Mouse (Mus musculus): Measurements from ENCODE around the gene Npy2r. TPM values are rescaled to one million over a fixed set of nuclear protein-coding genes. Genes with fewer than 3 reads are reported as not detected.

The Npy2r gene
- total RNA-seq (2023) = not detected

DNA sequence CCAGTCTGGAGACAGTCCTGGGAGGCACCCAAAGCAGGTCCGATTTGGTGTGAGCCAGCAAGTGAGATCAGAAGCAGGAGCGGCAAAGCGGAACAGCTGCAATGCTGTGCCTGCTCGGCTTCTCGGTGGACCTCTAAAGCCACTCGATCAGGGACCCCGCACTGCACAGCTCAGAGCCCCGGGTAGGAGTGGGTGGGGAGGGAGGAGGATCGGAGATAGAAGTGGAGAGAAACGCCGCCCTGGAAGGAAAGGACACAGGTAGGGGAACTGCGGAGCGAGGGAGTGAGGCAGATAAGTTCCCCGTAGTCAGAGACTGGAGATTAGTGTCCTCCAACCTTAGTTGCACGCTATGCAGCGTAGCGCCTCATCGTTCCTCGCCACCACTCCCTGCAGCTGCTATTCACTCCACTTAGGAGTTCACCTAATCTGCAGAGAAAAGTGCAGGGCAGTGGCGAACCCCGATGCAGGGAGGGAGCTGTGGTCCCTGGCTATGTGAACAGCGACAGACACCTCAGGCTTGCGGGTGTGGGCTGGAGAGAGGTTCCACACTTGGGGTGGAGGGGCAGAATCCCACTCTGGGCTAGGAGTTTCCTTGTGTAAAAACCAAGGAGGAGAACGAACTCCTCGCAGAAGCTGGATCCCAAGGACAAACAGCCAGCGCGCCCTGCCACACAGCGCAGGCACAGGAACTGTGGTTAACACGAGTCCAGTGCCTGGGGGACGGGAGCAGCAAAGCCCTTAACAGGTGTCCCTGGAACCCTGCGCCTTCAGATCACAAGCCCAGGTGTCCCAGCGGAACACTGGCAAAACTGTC lies at the start of gene Npy2r:
Npy2r (minus strand) TSS at position 177 of the 814 bp plus-strand sequence.

Other genes with a start within 250 kb of the Npy2r start
- under 1 TPM in 1 of 2 experiments, not detected in 1; 0.46 TPM for gene Map9, start 190.0 kb downstream of the Npy2r start, total RNA-seq (2023)